Mouse (Mus musculus) kidney, adult 18-20 months (tissue): ENCODE data around the gene Dnmt3a.
A peak's percentile ranks its signal among the peaks of the same experiment; 100 is the strongest.

ENCODE experiments used
- DNase-seq: peaks from one replicate; pipeline ENCODE4 v3.0.0; 2021

Dnmt3a gene

DNA sequence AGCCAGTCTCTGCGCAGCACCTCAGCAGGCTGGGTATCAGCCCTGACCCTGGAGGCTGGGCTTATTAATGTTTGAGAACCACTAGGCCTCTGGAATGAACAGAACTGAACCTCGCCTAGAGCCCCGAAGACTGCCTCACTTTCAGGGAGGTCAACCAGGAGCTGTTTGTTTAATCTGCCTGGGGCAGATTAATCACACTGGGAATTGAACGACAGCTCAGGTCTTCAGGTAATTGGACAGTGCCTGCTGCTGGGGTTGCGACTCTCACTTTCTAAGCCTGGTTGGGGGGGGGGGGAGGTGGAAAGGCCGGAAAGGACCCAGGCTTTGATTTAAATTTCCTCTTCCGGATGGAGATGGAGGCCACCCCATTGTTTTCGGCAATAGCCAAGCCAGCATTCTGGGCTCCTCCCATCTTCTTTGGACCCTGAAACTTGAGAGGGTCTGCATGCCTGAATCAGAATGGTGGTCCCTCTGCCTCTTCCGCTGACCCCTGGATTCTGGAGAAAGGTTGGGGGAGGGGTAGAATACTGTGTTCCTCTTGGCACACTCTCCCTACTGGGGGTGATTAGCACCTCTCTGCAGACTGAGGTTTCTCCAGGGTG is 79.2 kb downstream of the Dnmt3a start:
- no peak for DNase-seq

GRCm38 (mm10) chr12:3886601-3887000 is 80.8 kb downstream of the Dnmt3a start:
- no peak for DNase-seq

DNA sequence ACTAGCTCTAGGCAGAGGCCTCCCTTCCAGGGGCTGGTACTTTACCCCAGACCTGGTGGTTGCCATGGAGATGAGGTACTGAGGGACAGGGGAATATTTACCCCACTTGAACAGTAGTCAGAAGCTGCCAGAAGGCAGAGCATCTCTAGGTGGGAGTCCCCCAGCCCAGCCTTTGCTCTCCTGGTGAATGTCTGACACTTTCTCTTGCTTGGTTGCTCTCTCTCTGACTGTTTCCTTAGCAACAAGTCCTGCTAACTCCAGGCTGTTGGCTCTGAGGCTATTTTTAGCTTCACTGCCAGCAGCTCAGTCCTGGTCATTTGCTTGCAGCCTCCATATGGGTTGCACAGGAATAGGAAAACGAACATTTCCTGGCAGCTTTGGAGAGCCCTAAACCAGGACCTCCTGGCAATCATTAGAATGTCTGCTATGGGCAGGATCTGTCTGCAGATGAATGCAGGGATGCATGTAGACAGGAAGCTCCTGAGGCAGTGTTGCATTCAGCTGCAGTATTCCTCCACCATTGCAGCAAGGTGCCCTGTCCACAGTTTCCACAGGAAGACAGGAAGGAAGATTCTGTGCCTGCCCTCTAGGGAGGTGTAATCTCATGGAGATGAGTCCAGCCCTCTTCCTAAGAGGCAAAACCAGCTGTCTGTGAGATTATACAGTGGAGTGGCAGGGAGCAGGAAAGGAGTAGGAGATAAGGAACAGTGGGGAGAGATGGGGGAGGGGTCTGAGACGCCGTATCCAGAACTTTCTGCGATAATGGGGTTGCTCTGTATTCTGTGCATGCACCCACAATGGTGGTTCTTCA is 81.9 kb downstream of the Dnmt3a start:
- DNase-seq: peak; percentile 22

- DNase-seq: peak; percentile 39
These were observed 84.2 kb downstream of the Dnmt3a start for GRCm38 (mm10) chr12:3889875-3890635.

- DNase-seq: peak; percentile 19
These were observed 85.2 kb downstream of the Dnmt3a start for GRCm38 (mm10) chr12:3890753-3891751.

DNA sequence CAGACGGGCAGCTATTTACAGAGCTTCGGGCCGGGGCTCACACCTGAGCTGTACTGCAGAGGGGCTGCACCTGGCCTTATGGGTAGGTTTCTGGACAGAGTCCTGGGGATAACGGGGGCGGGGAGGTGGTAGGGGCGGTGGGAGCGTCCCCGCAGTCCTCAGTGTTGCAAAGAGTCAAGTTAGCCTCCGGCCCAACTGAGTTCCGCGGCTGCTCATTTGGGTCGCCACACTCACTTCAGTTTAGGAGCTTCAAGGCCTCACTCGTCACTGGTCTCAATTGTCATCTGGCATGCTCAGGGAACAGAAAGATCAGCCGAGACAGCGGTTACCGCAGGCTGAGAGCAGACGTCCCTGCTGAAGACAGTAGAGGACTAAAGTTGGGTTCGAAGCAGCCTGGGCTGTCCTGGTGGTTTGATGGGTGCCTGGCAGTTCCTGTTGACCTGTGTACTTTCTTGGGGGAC is 86.0 kb downstream of the Dnmt3a start:
- DNase-seq: no peak

DNA sequence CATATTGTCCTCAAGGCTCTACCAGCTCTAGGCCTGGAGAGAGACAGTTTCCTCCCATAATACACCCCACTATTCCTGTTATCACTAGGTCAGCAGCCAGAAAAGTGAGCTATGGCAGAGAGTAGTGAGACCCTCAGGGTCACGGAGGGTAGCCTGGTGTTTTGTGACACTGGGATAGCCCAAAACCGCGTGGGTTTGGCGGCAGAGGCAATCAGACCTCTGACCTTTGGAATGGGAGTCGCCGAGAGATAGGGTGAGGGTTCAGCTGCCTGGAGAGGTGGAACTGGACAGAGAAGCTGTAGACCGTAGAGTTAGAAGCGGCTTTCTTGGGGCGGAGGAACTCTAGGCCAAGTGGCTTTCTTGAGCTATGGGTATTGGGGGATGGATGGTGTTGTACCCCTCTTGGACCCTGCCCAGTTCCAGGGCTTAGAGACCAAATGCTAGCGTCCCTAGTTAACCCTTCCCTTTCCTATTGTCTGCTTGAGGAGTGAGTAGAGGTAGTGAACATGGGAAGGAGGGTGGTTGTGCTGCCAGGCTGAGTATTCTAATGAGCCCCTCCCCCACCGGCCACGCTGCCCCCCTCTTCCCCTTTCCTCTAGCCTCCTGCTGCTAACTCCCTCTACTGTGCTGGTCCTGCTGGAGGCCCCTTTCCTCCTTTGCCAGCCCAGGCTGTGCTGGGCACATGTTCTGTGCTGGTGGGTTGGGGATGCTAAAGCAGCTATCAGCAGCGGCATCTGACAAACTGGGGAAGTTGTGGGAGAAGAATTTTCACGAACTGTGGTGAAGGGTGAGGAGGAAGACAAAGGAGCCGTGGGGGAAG is 86.6 kb downstream of the Dnmt3a start:
- DNase-seq: peak; percentile 34

GRCm38 (mm10) chr12:3893335-3893734 is 87.5 kb downstream of the Dnmt3a start:
- no peak for DNase-seq

DNA sequence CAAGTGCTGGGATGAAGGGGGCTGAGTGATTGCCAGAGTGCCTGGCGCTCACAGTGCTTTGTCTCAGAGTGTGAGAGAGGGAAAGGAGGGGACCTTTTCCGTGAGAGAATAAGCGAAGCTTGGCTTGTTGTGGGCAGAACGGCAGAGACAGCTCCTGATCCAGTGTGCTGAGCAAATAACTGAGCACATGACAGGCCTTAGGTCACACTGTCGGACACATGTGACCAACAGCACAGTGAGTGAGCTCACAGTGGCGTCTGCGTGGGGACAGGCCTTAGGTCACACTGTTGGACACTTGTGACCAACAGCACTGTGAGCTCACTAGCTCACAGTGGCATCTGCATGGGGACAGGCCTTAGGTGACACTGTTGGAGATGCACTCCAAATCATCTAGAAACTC is 88.7 kb downstream of the Dnmt3a start:
- DNase-seq: no peak

GRCm38 (mm10) chr12:3897057-3897545 is 91.3 kb downstream of the Dnmt3a start:
- no peak for DNase-seq

GRCm38 (mm10) chr12:3898811-3899210 is 93.0 kb downstream of the Dnmt3a start:
- no peak for DNase-seq

- DNase-seq: no peak
These were observed 99.6 kb downstream of the Dnmt3a start for GRCm38 (mm10) chr12:3905436-3905835.

- DNase-seq: no peak
These were observed 100.5 kb downstream of the Dnmt3a start for GRCm38 (mm10) chr12:3906308-3906707.

DNA sequence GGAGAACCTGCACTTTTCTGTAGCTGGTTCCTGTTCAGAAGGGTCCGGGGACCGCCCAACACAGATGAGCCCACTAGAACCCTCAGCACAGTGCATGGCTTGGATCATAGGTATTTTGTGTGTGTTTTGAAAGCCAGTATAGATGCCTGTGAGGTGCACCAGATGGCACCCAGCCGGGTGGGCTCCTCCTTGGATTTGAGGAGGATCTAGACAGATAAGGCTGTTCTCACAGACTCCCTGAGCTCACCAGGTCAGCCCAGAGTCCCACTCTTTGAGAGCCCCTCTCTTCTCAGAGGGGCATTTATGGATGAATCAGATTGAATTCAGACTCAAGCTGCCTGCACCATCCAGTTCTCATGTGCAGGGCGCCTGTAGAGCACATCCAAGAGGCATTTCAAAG is 101.2 kb downstream of the Dnmt3a start:
- DNase-seq: no peak

- no peak for DNase-seq
These were observed 101.6 kb downstream of the Dnmt3a start for GRCm38 (mm10) chr12:3907418-3907817.

DNA sequence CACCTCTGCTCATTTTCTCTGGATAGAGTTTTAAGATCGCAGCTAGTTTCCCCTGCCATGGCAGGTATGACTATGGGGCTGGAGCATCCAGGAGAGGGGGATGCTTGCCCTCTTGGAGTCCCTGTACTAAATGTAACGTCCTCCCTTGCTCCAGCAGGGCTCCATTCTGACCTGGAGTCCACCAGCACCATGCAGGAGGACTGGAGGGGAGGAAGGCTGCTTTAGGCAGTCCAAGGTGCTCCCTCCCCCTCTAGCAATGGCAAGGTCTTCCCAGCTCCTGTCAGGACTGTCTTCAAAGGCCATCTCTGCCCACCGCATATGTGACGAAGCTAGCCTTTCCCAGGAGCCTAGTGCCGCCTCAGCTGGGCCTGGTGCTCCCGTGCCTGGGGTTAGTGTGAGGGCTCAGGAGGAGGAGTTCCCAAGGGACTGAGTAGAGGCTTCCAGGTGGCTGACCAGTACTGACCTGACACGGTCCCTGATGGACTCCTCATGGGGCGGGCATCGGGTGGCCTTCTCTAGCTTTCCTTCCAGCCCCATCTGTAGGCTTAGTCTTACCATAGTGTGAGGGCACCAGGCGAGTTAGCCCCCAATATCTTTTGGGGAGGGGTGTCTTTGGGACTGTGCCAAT is 104.8 kb downstream of the Dnmt3a start:
- no peak for DNase-seq

- no peak for DNase-seq
These were observed 106.1 kb downstream of the Dnmt3a start for GRCm38 (mm10) chr12:3911831-3912348.

DNA sequence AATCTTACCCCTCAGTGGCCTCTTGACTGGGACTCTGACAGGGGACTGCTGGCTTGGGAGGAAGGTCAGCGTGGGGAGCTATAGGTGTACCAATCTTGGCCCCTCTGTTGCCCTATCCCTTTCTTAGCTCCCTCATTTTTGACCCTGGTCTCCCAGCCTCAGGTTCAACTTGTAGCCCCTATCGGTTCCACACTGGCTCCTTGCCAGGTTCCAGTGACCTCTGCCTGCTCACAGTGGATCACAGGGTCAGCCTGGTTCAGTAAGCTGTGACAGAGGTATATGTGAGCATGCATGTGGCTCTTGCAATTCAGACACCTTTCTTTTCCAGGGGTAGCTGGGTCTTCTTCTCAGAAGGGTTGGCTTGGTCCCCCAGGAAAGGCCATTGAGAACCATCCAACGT is 110.0 kb downstream of the Dnmt3a start:
- DNase-seq: no peak

DNA sequence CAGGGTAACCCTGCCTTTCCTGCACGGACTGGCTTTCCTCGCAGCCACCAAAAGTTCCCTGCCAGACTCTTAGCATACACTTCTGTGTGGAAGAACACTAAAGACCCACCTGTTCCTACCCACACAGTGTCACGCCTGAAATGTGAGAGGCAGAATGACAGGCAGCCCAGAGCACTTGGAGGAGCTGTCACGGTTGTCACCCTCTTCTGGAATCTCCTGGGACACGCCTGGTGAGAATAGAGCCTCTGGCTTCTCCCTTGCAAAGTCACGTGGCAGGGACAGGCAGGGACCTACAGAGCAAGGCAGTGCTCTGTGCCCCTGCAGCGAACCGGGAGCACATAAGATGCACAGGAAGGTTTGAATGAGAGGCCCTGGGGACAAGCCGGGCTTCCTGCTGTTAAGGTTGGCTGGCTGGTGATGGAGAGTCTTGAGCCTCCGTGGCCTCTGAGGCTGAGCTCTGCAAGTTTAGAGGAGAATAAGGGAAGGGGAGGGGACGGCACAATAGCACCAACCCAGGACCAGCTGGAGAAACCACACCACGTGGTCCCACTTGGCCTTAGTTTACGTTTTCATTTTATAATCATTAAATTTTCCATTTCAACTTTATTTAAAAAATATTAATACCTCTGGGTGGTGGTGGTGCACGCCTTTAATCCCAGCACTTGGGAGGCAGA is 112.0 kb downstream of the Dnmt3a start:
- no peak for DNase-seq

DNA sequence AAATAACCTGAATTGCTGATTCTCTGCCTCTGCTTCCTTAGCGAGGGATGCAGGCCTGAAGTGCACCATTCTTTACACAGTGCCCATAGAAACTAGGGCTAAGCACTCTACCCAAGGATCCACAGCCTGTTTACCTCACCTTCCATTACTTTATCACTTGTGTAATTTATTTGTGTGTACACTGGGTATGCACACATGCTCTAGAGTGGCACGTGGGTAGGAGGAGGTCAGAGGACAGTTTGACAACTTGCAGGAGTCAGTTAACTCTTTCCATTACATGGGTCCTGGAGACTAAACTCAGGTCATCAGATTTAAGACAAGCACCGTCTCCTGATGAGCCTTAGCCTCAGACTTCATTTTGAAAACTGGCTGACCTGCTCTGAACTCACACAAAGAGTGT is 112.8 kb downstream of the Dnmt3a start:
- DNase-seq: no peak
